ENCODE assay signal across 18 mouse cellular contexts in genomic region chr7:127114920-127115319, GRCm38 (mm10). TPM values are rescaled to one million over a fixed set of nuclear protein-coding genes. Genes with fewer than 3 reads are reported as not detected.
"Had no signal": no experiment of that assay in that cellular context is flagged by ENCODE, and none has a peak within 500 bp of the region (broad histone marks: within the 10 kb centered on the region; RNA-seq: fewer than 3 reads in every experiment).

No protein-coding gene starts in this region.

- H3K4me1 ChIP-seq: neural tube, embryonic 15.5 days had no signal

- H3K9me3 ChIP-seq: neural tube, embryonic 15.5 days; stomach, embryonic 15.5 days had no signal

- H3K27ac ChIP-seq: neural tube, embryonic 15.5 days; stomach, embryonic 15.5 days; stomach, postnatal 0 days had no signal

- H3K36me3 ChIP-seq: neural tube, embryonic 15.5 days; stomach, embryonic 15.5 days had no signal

- DNase-seq: retina, postnatal 1 day; right cerebral cortex, adult 18-20 months; right cerebral cortex, postnatal 14 days; right cerebral cortex, postnatal 25 days; right cerebral cortex, postnatal 4 days; spleen, adult 18-20 months; thymus, adult 18-20 months; thymus, adult 2 months; thymus, postnatal 14 days; thymus, postnatal 25 days; thymus, postnatal 36 days; thymus, postnatal 4 days had no signal

- H3K4me2 ChIP-seq: neural tube, embryonic 15.5 days; stomach, embryonic 15.5 days had no signal

- H3K4me3 ChIP-seq: neural tube, embryonic 15.5 days; stomach, embryonic 15.5 days had no signal

- H3K9ac ChIP-seq: neural tube, embryonic 15.5 days; stomach, embryonic 15.5 days had no signal

- H3K27me3 ChIP-seq: neural tube, embryonic 15.5 days; stomach, embryonic 15.5 days had no signal

RNA-seq across cellular contexts. Expression of gene Qprt, which starts 7.1 kb away (rescaled TPM):
- polyA plus RNA-seq: neural tube, embryonic 14.5 days had no signal

RNA-seq across cellular contexts. Expression of gene Spn, which starts 22.7 kb away (rescaled TPM):
- polyA plus RNA-seq: neural tube, embryonic 14.5 days had no signal

RNA-seq across cellular contexts. Expression of gene Zg16, which starts 27.8 kb away (rescaled TPM):
- total RNA-seq: neutrophil, adult 5-6 weeks had no signal
- polyA plus RNA-seq: neural tube, embryonic 14.5 days; neural tube, embryonic 15.5 days; stomach, embryonic 14.5 days had no signal
